Mouse (Mus musculus) lung, postnatal 36 days (tissue): ENCODE results near the gene 4930518I15Rik.
"Not testable (repeated sequence)": the region's sequence is repeated elsewhere in the genome, so short reads cannot be mapped to it uniquely, and the experiment has no call there.

Experiments used
- DNase-seq: peaks from one replicate; pipeline ENCODE4 v3.0.0; 2022; ENCODE audit warnings: mixed read lengths

The 4930518I15Rik gene

GRCm38 (mm10) chr2:156857835-156858234 is at the start of gene 4930518I15Rik:
Gene 4930518I15Rik (minus strand): TSS chr2:156857946.
- DNase-seq, result no peak

GRCm38 (mm10) chr2:156905931-156906330 is 48.2 kb upstream of the 4930518I15Rik start:
- DNase-seq, result not testable (repeated sequence)

GRCm38 (mm10) chr2:156904976-156905717 is 47.4 kb upstream of the 4930518I15Rik start:
- peak; percentile 86 for DNase-seq

- no peak for DNase-seq
Measured at GRCm38 (mm10) chr2:156903367-156903766, 45.6 kb upstream of the 4930518I15Rik start.

GRCm38 (mm10) chr2:156902411-156902810 is 44.7 kb upstream of the 4930518I15Rik start:
- DNase-seq, result not testable (repeated sequence)

- DNase-seq, result no peak
Measured at GRCm38 (mm10) chr2:156901883-156902282, 44.1 kb upstream of the 4930518I15Rik start.

- DNase-seq, result no peak
Measured at GRCm38 (mm10) chr2:156901344-156901743, 43.6 kb upstream of the 4930518I15Rik start.

- no peak for DNase-seq
Measured at GRCm38 (mm10) chr2:156899184-156899583, 41.4 kb upstream of the 4930518I15Rik start.

GRCm38 (mm10) chr2:156898374-156898773 is 40.6 kb upstream of the 4930518I15Rik start:
- no peak for DNase-seq

GRCm38 (mm10) chr2:156897034-156897433 is 39.3 kb upstream of the 4930518I15Rik start:
- DNase-seq, result no peak

GRCm38 (mm10) chr2:156896384-156896914 is 38.7 kb upstream of the 4930518I15Rik start:
- DNase-seq, result no peak

GRCm38 (mm10) chr2:156894496-156895265 is 36.9 kb upstream of the 4930518I15Rik start:
- DNase-seq, result no peak

- no peak for DNase-seq
Measured at GRCm38 (mm10) chr2:156892821-156893220, 35.1 kb upstream of the 4930518I15Rik start.

GRCm38 (mm10) chr2:156892240-156892639 is 34.5 kb upstream of the 4930518I15Rik start:
- no peak for DNase-seq

GRCm38 (mm10) chr2:156888490-156888889 is 30.7 kb upstream of the 4930518I15Rik start:
- no peak for DNase-seq

GRCm38 (mm10) chr2:156887017-156887416 is 29.3 kb upstream of the 4930518I15Rik start, which contains the start of gene Sla2:
Gene Sla2 (minus strand): TSS chr2:156887192.
- DNase-seq, result no peak

- no peak for DNase-seq
Measured at GRCm38 (mm10) chr2:156886084-156886631, 28.4 kb upstream of the 4930518I15Rik start.

- not testable (repeated sequence) for DNase-seq
Measured at GRCm38 (mm10) chr2:156885666-156886065, 27.9 kb upstream of the 4930518I15Rik start.

GRCm38 (mm10) chr2:156884396-156885211 is 26.9 kb upstream of the 4930518I15Rik start:
- DNase-seq, result peak; percentile 29

GRCm38 (mm10) chr2:156882431-156883001 is 24.8 kb upstream of the 4930518I15Rik start:
- no peak for DNase-seq

GRCm38 (mm10) chr2:156879541-156879940 is 21.8 kb upstream of the 4930518I15Rik start:
- DNase-seq, result no peak

- peak; percentile 52 for DNase-seq
Measured at GRCm38 (mm10) chr2:156877726-156878125, 20.0 kb upstream of the 4930518I15Rik start.
